Mouse (Mus musculus): ENCODE results near the gene Tulp4.
"Not testable (repeated sequence)": the region's sequence is repeated elsewhere in the genome, so short reads cannot be mapped to it uniquely, and the experiment has no call there.

Tulp4 gene

GRCm38 (mm10) chr17:6180421-6180820 lies 74.2 kb downstream of the Tulp4 start:
- in situ Hi-C loops (cut with MboI; ENCODE audit: unreplicated experiment in 2 of 2), result no loop called here

GRCm38 (mm10) chr17:6182715-6183114 lies 76.5 kb downstream of the Tulp4 start:
- in situ Hi-C loops (cut with MboI; ENCODE audit: unreplicated experiment in 2 of 2), result no loop called here

- in situ Hi-C loops (cut with MboI; ENCODE audit: unreplicated experiment in 2 of 2), result no loop called here
Measured at GRCm38 (mm10) chr17:6186651-6187050, 80.4 kb downstream of the Tulp4 start.

- in situ Hi-C loops (cut with MboI; ENCODE audit: unreplicated experiment in 2 of 2), result no loop called here
Measured at GRCm38 (mm10) chr17:6187183-6187582, 80.9 kb downstream of the Tulp4 start.

- in situ Hi-C loops (cut with MboI; ENCODE audit: unreplicated experiment in 2 of 2), result no loop called here
Measured at GRCm38 (mm10) chr17:6189207-6189606, 83.0 kb downstream of the Tulp4 start.

GRCm38 (mm10) chr17:6192275-6192674 lies 86.0 kb downstream of the Tulp4 start:
- in situ Hi-C loops (cut with MboI; ENCODE audit: unreplicated experiment in 2 of 2), result no loop called here

- in situ Hi-C loops (cut with MboI; ENCODE audit: unreplicated experiment in 2 of 2), result no loop called here
Measured at GRCm38 (mm10) chr17:6195390-6195789, 89.2 kb downstream of the Tulp4 start.

GRCm38 (mm10) chr17:6197491-6197890 lies 91.3 kb downstream of the Tulp4 start:
- in situ Hi-C loops (cut with MboI; ENCODE audit: unreplicated experiment in 2 of 2), result no loop called here

- in situ Hi-C loops (cut with MboI; ENCODE audit: unreplicated experiment in 2 of 2), result no loop called here
Measured at GRCm38 (mm10) chr17:6198670-6199069, 92.4 kb downstream of the Tulp4 start.

GRCm38 (mm10) chr17:6199166-6199565 lies 92.9 kb downstream of the Tulp4 start:
- in situ Hi-C loops (cut with MboI; ENCODE audit: unreplicated experiment in 2 of 2), result no loop called here

GRCm38 (mm10) chr17:6201522-6202250 lies 95.4 kb downstream of the Tulp4 start:
- in situ Hi-C loops (cut with MboI; ENCODE audit: unreplicated experiment in 2 of 2), result no loop called here

GRCm38 (mm10) chr17:6202389-6203110 lies 96.3 kb downstream of the Tulp4 start:
- in situ Hi-C loops (cut with MboI; ENCODE audit: unreplicated experiment in 2 of 2), result no loop called here

- in situ Hi-C loops (cut with MboI; ENCODE audit: unreplicated experiment in 2 of 2), result no loop called here
Measured at GRCm38 (mm10) chr17:6203126-6203525, 96.9 kb downstream of the Tulp4 start.

GRCm38 (mm10) chr17:6203795-6204194 lies 97.6 kb downstream of the Tulp4 start:
- in situ Hi-C loops (cut with MboI; ENCODE audit: unreplicated experiment in 2 of 2), result no loop called here

GRCm38 (mm10) chr17:6211721-6212120 lies 105.5 kb downstream of the Tulp4 start:
- in situ Hi-C loops (cut with MboI; ENCODE audit: unreplicated experiment in 2 of 2), result loop anchor here in 1 of 2 experiments (10.0 kb wide), 1 partner anchor 57 kb away; no protein-coding TSS in a partner anchor

GRCm38 (mm10) chr17:6215640-6216039 lies 109.4 kb downstream of the Tulp4 start:
- in situ Hi-C loops (cut with MboI; ENCODE audit: unreplicated experiment in 2 of 2), result loop anchor here in 1 of 2 experiments (10.0 kb wide), 1 partner anchor 61 kb away; no protein-coding TSS in a partner anchor

- in situ Hi-C loops (cut with MboI; ENCODE audit: unreplicated experiment in 2 of 2), result loop anchor here in 1 of 2 experiments (10.0 kb wide), 1 partner anchor 62 kb away; no protein-coding TSS in a partner anchor
Measured at GRCm38 (mm10) chr17:6216514-6216913, 110.3 kb downstream of the Tulp4 start.

- in situ Hi-C loops (cut with MboI; ENCODE audit: unreplicated experiment in 2 of 2), result not testable (repeated sequence)
Measured at GRCm38 (mm10) chr17:6232633-6233032, 126.4 kb downstream of the Tulp4 start.

GRCm38 (mm10) chr17:6251298-6251697 lies 145.1 kb downstream of the Tulp4 start:
- in situ Hi-C loops (cut with MboI; ENCODE audit: unreplicated experiment in 2 of 2), result not testable (repeated sequence)

GRCm38 (mm10) chr17:6256400-6257069 lies 150.3 kb downstream of the Tulp4 start, which contains the start of gene Tmem181a:
Tmem181a (plus strand) TSS chr17:6256860.
- in situ Hi-C loops (cut with MboI; ENCODE audit: unreplicated experiment in 2 of 2), result not testable (repeated sequence)

- in situ Hi-C loops (cut with MboI; ENCODE audit: unreplicated experiment in 2 of 2), result not testable (repeated sequence)
Measured at GRCm38 (mm10) chr17:6257070-6257456, 150.8 kb downstream of the Tulp4 start.

Data from v-Abl transformed pro-B cells (cell line).